Mouse (Mus musculus) gastrocnemius, adult 8-10 months (tissue): ENCODE results near the gene Olfr1499. TPM values are rescaled to one million over a fixed set of nuclear protein-coding genes. Genes with fewer than 3 reads are reported as not detected.
"Not testable (repeated sequence)": the region's sequence is repeated elsewhere in the genome, so short reads cannot be mapped to it uniquely, and the experiment has no call there.

Source experiments
- DNase-seq, 2 experiments: peaks; one replicate each; pipeline ENCODE4 v3.0.0; 2022; ENCODE audit warnings: low spot score in 2 of 2
- total RNA-seq, 4 experiments: library from RNA; stranded (reverse); gene quantifications; 2 replicates each; pipeline ENCODE4 v1.2.4; 2022

Olfr1499 gene
- total RNA-seq: not detected

DNA sequence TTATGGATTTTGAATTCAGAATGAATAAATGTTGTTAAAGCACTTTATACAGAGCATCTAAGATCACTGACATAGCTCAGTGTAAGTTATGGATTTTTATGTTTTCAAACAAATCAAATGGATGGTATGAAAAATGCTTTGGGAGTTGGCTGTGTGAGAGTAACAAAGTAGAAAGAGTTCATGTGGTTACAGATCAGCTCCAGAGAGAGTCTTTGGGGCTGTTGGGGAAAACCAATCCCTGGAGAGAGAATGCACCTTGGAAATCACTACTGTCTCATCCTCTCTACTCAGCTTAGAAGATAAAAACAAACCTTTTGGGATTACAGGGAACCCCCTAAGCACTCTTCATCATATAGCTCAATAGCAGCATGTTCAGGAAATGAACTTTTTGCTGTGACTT lies at the start of gene Olfr1499:
TSS of gene Olfr1499 (minus strand) at position 101 of the 400 bp plus-strand sequence.
- DNase-seq: no peak

DNA sequence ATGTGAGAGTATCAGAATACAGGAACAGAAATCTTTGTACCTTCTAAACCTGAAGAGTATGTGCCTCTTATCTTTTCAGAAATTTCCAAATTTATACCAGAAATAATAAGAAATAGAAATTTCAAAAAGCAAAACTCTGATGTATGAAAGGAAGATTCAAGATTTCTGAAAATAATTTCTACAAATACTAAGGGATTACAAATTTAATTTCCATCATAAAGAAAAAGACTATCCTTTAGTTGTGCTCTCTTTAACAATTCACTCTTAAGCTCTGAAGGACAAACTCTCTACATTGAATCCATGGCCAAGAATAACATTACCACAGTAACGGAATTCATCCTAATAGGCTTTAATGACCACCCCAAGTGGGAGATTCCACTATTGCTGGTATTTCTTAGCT lies 42.2 kb upstream of the Olfr1499 start, which contains the start of gene Olfr1502:
TSS of gene Olfr1502 (plus strand) at position 301 of the 400 bp plus-strand sequence.
- DNase-seq: no peak

DNA sequence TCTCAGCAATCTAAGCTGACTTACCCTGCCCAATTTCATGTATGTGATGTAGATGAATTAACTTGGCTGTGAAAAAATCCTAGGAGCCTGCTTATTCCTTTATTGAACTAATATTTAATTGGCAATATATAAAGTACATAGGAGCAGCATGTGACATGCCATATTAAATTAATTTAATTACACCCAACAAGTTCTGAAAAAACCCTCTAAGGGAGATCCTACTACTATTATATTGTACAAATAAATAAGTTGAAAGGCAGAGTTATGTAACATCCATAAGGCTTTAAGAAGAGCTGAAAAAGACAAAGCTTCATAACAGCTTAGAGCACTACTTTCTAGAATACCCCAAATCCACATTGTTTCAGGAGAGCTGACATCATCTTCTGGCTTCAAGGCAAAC lies 31.3 kb upstream of the Olfr1499 start, which contains the start of gene Olfr1501:
TSS of gene Olfr1501 (minus strand) at position 101 of the 400 bp plus-strand sequence.
- DNase-seq: not testable (repeated sequence)

DNA sequence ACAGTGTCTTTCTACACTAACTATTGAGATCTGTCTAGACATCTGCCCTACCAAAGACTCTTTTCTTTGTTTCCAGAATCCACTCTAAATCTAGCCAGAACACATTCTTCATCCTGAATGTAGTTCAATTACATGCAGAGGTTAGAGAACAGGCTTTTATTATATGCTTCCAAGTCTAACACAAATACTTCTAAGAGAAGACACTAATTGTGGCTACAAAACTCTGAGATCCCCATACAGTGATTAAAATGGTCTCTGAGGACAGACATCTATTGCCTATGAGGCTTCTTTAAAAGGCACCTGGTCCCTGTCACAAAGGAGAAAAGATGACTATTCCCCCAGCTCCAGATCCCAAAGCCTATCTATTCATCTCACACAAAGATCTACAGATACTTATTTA lies 11.1 kb upstream of the Olfr1499 start, which contains the start of gene Olfr1500:
TSS of gene Olfr1500 (minus strand) at position 101 of the 400 bp plus-strand sequence.
- DNase-seq: no peak

GRCm38 (mm10) chr19:13828447-13828846 lies 9.2 kb upstream of the Olfr1499 start:
- no peak for DNase-seq

DNA sequence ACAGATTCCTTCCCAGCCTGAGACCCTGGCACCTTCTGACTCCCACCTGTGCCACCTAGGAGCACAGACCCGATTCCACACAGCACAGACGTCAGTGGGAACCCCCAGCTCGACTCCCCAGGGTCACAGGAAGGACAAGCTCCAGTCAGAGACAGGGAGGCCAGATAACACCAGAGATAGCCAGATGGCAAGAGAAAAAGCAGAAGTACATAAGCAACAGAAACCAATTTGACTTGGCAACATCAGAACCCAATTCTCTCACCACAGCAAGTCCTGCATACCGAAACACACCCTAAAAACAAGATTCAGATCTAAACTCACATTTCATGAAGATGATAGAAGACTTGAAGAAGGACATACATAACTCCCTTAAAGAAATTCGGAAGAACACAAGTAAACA lies 1.6 kb upstream of the Olfr1499 start:
- DNase-seq: no peak

- no peak for DNase-seq
Measured at GRCm38 (mm10) chr19:13818827-13819226, 420 bp downstream of the Olfr1499 start.

GRCm38 (mm10) chr19:13812823-13813222 lies 6.4 kb downstream of the Olfr1499 start:
- no peak for DNase-seq

DNA sequence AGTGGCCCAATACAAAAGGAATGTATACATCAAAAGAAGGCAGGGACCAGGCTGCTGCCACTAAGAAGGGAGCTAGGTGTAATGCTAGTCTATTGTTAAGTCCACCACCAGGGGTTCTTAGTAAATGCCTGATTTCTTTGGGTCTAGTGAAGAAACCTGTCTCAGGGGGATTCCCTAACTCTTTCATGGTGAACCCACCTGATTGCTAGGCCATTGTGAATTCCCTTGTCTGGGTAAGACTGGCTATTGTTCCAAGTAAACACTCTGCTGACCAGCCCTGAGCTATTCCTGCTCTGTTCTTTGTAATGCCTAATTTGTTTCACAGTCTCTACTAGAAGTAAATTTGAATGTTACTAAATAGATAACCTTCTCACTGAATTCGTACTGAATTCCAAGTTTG lies 13.8 kb downstream of the Olfr1499 start:
- DNase-seq: not testable (repeated sequence)

GRCm38 (mm10) chr19:13798102-13798501 lies 21.1 kb downstream of the Olfr1499 start, which contains the start of gene Olfr1497:
TSS of gene Olfr1497 (minus strand) at chr19:13798202.
- DNase-seq: no peak

- no peak for DNase-seq
Measured at GRCm38 (mm10) chr19:13777578-13777977, 41.7 kb downstream of the Olfr1499 start, which contains the start of gene Olfr1496. TSS of gene Olfr1496 (plus strand) at chr19:13777878.

- DNase-seq: no peak
Measured at GRCm38 (mm10) chr19:13768565-13769276, 50.5 kb downstream of the Olfr1499 start.

DNA sequence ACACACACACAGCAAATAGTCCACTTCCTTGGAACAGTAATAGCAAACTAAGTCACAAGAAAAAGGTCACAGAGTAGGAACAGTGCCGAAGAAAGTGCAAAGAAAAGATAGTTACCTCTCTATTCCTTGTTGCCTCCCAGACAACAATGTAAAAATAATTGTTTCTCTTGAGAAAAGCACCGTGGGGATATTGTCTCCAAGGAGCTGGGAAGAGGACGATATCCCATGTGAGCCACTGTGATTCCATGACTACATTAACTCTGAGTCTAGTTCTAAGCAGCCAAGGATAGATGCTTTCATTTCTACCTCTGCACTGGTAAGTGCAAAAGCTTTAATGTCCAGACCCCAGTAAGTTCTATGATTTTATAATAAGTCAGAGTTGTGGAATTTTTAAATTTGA lies 54.9 kb downstream of the Olfr1499 start, which contains the start of gene Olfr1495:
TSS of gene Olfr1495 (plus strand) at position 301 of the 400 bp plus-strand sequence.
- no peak for DNase-seq

Other genes with a start within 250 kb of the Olfr1499 start
- not detected for gene Olfr1484, start 235.9 kb downstream of the Olfr1499 start, total RNA-seq
- gene Olfr1487, start 202.1 kb downstream of the Olfr1499 start, total RNA-seq: not detected
- gene Olfr1489, start 187.8 kb downstream of the Olfr1499 start, total RNA-seq: not detected
- gene Olfr1490, start 168.4 kb downstream of the Olfr1499 start, total RNA-seq: not detected
- not detected for gene Olfr1491, start 122.2 kb downstream of the Olfr1499 start, total RNA-seq
- gene Olfr1493-ps1, start 96.2 kb downstream of the Olfr1499 start, total RNA-seq: not detected
- gene Olfr1494, start 79.7 kb downstream of the Olfr1499 start, total RNA-seq: not detected
- gene Olfr1495, start 54.8 kb downstream of the Olfr1499 start, total RNA-seq: not detected
- gene Olfr1496, start 41.6 kb downstream of the Olfr1499 start, total RNA-seq: not detected
- gene Olfr1497, start 21.2 kb downstream of the Olfr1499 start, total RNA-seq: not detected
- not detected for gene Olfr1500, start 11.0 kb upstream of the Olfr1499 start, total RNA-seq
- not detected for gene Olfr1501, start 31.2 kb upstream of the Olfr1499 start, total RNA-seq
- not detected for gene Olfr1502, start 42.3 kb upstream of the Olfr1499 start, total RNA-seq
- not detected for gene Olfr1504, start 78.5 kb upstream of the Olfr1499 start, total RNA-seq
- not detected for gene Olfr1505, start 94.1 kb upstream of the Olfr1499 start, total RNA-seq